Mouse (Mus musculus) embryo, embryonic 10.5 days (tissue): Measurements from ENCODE around the gene Gm20431.
"Not testable (repeated sequence)": the region's sequence is repeated elsewhere in the genome, so short reads cannot be mapped to it uniquely, and the experiment has no call there.

Experiments used
- DNase-seq: peaks from one replicate; pipeline ENCODE4 v3.0.0-alpha.2; 2015; ENCODE audit warnings: low spot score

Gm20431 gene

DNA sequence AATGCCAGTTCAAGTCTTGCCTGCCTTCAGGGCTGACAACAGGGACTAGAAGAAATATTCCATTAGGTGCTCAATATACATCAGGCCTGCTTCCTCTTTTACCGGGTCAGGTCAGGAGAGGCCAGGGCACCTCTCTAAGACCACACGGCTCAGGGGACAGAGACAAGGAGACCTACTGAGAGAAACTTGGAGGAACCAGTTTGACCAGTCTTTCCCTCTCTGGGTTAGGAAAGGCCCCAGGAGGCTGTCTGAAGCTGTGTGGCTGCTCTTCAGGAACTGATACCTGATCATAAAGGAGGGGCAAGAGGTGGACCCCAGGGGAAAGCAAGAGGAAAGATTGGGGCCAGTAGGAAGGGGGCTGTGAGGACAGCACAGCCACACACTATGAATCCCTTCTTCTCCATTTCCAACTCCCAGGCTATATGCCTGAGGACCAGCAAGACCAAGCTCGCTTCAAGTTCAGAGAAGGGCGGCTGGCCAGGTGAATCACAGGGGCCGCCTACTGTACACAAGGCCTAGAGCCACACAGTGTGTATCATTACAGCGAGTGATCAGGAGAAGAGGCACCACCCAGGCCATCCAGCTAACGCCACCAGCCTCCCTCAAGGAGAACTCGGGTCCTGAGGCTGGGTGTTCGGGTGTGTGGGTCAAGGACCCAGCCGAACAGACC is 2.0 kb downstream of the Gm20431 start:
- no peak for DNase-seq

DNA sequence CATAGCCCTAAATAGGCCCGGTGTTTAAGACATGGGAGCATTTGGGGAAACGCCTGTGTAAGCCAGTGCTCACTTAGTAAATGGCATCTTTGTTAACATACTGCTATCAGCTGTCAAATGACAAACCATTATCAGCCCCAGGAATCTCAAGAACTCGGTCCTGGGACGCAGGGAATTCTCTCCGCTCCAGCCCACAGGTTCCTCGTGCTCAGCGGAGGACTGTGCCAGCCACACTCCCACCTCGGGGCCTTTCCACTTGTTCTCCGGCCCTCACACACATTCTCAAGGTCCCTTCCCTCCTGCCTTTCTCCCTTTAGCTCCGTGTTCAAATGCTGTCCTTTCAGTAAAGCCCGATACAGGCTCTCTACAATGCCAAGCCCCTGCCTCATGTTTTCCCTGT is 2.6 kb downstream of the Gm20431 start:
- DNase-seq = no peak

DNA sequence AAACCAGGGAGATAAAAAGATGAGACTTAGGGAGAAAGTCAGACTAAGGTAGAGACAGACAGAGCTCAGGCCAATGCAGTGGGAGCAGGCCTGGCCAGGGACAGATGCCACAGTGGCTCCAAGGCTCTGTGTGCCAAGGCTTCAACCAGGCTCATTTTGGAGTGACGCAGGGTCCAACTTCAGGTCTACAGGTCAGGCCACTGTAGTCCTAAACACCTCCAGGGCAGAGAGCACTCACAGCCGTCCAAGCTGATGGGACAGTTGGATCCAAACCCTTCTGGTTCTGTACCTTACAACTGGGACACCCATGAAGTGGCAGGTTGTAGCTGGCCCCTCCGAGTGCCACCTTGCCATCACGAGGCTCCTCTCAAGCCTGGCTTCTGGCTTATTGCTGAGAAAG is 3.3 kb downstream of the Gm20431 start:
- DNase-seq = no peak

GRCm38 (mm10) chr2:167656629-167657478 is 4.4 kb downstream of the Gm20431 start:
- no peak for DNase-seq

GRCm38 (mm10) chr2:167654911-167655600 is 6.2 kb downstream of the Gm20431 start:
- no peak for DNase-seq

DNA sequence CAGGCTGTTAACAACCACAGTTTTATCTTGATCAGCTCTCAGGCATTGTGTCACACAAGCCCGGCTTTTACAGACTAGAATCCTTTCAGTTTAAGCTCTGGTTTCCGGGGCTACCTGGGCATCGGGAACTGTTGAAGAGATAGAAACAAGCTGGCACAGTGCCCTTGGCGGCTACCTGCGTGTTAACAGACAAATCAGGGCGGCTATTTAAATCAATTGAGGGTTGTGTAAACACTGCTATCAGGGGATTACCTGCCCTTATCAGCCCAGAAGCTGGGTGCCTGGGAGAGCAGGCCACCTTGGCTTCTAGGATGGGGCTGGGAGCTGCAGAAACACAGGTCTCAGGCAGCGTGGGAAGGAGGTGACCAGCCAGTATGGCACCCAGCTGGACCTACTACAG is 8.6 kb downstream of the Gm20431 start:
- DNase-seq = no peak

DNA sequence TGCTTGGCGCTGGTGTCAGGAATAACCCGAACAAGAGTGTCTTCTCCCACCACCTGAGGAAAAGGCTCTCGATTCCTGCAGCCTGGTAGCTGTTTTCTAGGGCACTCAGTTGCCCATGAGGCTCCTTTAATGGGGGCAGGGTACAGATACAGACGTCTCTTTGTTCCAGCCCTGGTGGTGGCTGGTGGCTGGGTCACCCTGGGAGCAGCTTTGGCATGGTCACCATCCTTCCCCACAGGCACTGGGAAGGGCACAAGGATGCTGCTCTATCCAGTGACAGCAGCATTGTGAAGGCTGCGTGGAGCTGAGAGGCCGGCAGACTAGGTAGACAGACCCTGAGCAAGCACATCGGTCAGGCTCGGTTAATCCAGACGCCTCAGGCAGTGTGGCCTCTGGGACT is 9.7 kb downstream of the Gm20431 start:
- DNase-seq = no peak

GRCm38 (mm10) chr2:167649290-167650032 is 11.8 kb downstream of the Gm20431 start:
- no peak for DNase-seq

GRCm38 (mm10) chr2:167646411-167646810 is 14.9 kb downstream of the Gm20431 start:
- peak; percentile 39 for DNase-seq

GRCm38 (mm10) chr2:167643356-167644052 is 17.8 kb downstream of the Gm20431 start:
- DNase-seq = not testable (repeated sequence)

GRCm38 (mm10) chr2:167642164-167642563 is 19.1 kb downstream of the Gm20431 start:
- DNase-seq = no peak

DNA sequence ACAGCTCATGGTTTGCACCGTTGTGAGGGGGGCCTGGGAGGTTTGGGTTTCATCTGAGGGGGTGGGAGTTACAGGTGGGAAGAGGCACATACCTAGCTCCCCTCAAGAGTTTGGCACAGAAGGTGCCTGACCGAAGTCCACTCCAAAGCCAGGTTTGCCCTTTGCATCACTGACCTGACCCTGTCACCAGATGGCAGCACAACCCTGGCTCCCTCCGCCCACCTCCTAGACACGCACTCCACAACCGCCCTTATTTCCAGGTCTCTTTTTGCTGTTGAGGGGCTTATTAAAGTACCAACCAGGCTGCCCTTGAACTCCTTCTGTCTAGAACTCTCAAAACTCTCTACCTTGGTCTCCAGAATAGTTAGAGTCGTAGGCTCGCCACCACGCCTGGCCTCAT is 20.0 kb downstream of the Gm20431 start:
- peak; percentile 45 for DNase-seq

GRCm38 (mm10) chr2:167640279-167640678 is 21.0 kb downstream of the Gm20431 start:
- DNase-seq = peak; percentile 58

GRCm38 (mm10) chr2:167634865-167635512 is 26.3 kb downstream of the Gm20431 start:
- DNase-seq = no peak

DNA sequence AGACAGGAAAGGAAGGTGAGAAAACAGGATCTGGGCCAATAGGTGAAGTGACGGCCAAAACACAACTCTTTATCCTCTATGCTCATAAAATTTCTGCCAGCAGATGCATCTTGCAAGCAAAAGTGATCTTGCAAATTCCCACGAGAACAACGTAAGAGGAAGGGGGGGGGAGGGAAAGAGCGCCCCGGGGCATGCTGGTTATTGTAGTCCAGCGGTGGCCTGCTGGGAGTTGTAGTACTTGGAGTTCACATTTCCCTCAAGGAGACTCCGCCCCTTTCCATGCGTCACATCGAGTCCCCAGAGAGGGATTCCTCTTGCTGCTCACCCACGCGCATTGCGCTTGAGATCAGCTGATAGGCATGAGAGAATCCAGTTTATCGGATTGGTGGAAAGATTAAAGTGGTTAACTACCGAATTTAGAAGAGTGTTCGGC is 26.9 kb downstream of the Gm20431 start:
- peak; percentile 100 for DNase-seq

DNA sequence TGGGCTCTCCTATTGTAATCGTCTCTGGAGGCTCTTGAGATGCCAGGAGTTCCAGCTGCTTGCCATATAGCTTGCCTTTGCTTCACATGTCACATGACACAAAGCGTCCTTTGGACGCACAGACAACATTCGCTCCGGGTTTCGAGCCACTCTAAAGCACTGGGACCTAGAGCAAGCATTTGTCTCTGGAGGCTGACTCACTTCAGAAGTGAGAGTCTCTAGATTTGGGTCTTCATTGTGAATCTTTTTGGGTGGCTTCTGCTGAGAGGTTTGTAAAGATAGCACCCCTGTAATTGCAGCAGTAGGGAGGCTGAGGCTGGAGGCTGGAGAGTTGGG is 27.8 kb downstream of the Gm20431 start:
- DNase-seq = no peak

- DNase-seq = no peak
Observed at GRCm38 (mm10) chr2:167632731-167633536, 28.4 kb downstream of the Gm20431 start.

- DNase-seq = peak; percentile 97
Observed at GRCm38 (mm10) chr2:167631591-167632448, 29.5 kb downstream of the Gm20431 start, which contains the start of gene Ube2v1. Gene Ube2v1, minus strand, starts transcription at chr2:167632095.

DNA sequence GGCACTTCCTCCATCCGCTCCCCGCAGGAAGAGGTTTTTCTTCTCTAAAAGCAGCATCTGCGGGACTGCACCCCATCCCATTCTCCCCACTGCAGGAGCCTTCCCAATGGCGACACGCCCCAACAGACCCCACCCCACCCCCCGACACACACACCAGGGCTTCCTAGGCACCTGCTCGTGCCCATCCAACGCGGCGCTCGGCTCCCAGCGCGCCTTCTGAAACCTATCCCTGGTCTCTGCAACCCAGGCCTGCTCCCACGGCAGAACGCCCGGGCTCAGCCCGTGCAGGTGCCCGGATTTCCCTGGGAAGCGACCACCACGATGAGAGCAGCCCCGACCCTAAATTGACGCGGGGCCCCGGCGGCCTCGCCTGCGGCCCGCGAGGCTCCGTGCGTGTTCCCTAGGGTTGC is 30.1 kb downstream of the Gm20431 start:
- peak; percentile 25 for DNase-seq
